Mouse (Mus musculus) hindbrain, embryonic 14.5 days (tissue): ENCODE results near the gene Med12l. TPM values are rescaled to one million over a fixed set of nuclear protein-coding genes. Genes with fewer than 3 reads are reported as not detected.
A peak's percentile ranks its signal among the peaks of the same experiment; 100 is the strongest.

Experiments
- ATAC-seq: fragments of 200-750 bp; cut with Nextera tagmentation; 2 replicates; pipeline ENCODE4 v1.8.0; 2017; ENCODE audit warnings: moderate number of reproducible peaks, mild to moderate bottlenecking, moderate TSS enrichment, moderate library complexity; ENCODE audit not compliant: low FRiP score
- DNase-seq: peaks from one replicate; pipeline ENCODE4 v3.0.0-alpha.2; 2015; ENCODE audit warnings: low spot score
- H3K27ac ChIP-seq: fragments of 300-500 bp; sonication (generic); 2 replicates; pipeline ENCODE4 v1.5.1; 2014; ENCODE audit warnings: mild to moderate bottlenecking, moderate library complexity
- H3K27me3 ChIP-seq: fragments of 300-500 bp; sonication (generic); 2 replicates; pipeline ENCODE4 v1.6.1; 2014; ENCODE audit warnings: mild to moderate bottlenecking, low read length, mixed read lengths; ENCODE audit not compliant: control insufficient read depth, insufficient read depth
- H3K36me3 ChIP-seq: fragments of 300-500 bp; sonication (generic); replicated peaks from 2 replicates; pipeline ENCODE4 v1.6.1; 2014; ENCODE audit not compliant: control insufficient read depth, insufficient read depth
- H3K4me1 ChIP-seq: fragments of 300-500 bp; sonication (generic); replicated peaks from 2 replicates; pipeline ENCODE4 v1.6.1; 2014; ENCODE audit warnings: antibody characterized with exemption, low read length, mixed read lengths; ENCODE audit not compliant: control insufficient read depth, insufficient read depth
- H3K4me2 ChIP-seq: fragments of 300-500 bp; sonication (generic); replicated peaks from 2 replicates; pipeline ENCODE4 v1.6.1; 2014; ENCODE audit warnings: mild to moderate bottlenecking, moderate library complexity
- H3K4me3 ChIP-seq: fragments of 300-500 bp; sonication (generic); replicated peaks from 2 replicates; pipeline ENCODE4 v1.5.1; 2014; ENCODE audit warnings: mild to moderate bottlenecking, low read length
- H3K9ac ChIP-seq: fragments of 300-500 bp; sonication (generic); 2 replicates; pipeline ENCODE4 v1.6.1; 2014
- H3K9me3 ChIP-seq: fragments of 300-500 bp; sonication (generic); 2 replicates; pipeline ENCODE4 v1.6.1; 2016; ENCODE audit warnings: low read length; ENCODE audit not compliant: control insufficient read depth
- WGBS: fragments of 180-500 bp; shearing (Covaris S2); extraction: QIAGEN DNeasy Blood & Tissue Kit; methylation state at CpG from one replicate; pipeline ENCODE4 v1.1.7; 2014; 5-methylcytosine and 5-hydroxymethylcytosine counted together
- polyA plus RNA-seq: library from polyadenylated mRNA; unstranded; fragments of >200 nt; fragmentation: Nextera tagmentation; extraction: Ambion mirVana; gene quantifications from 2 replicates; pipeline ENCODE4 v1.2.1, GENCODE M21; 2014

Gene Med12l
- polyA plus RNA-seq, 1 experiment from 2014 or later, result 7.4 TPM

- ATAC-seq (no peak), DNase-seq (no peak)
- Histone ChIP-seq H3K4me1 (no peaks in the 10 kb centered on the region), H3K27ac (no peak overlapping the region), H3K4me3 (no peak overlapping the region), H3K9ac (no peak overlapping the region), H3K27me3 (no peaks in the 10 kb centered on the region), H3K36me3 (no peaks in the 10 kb centered on the region), H3K4me2 (no peak overlapping the region), H3K9me3 (no peaks in the 10 kb centered on the region)
- 92% methylated on average over 11 of the region's 11 CpGs for WGBS
Observed at GRCm38 (mm10) chr3:59204719-59205503, 199.3 kb downstream of the Med12l start.

- Histone ChIP-seq H3K36me3 (no peaks in the 10 kb centered on the region), H3K4me3 (no peak overlapping the region), H3K27ac (no peak overlapping the region), H3K9me3 (no peaks in the 10 kb centered on the region), H3K9ac (no peak overlapping the region), H3K4me1 (no peaks in the 10 kb centered on the region), H3K4me2 (no peak overlapping the region), H3K27me3 (no peaks in the 10 kb centered on the region)
- no peak for ATAC-seq
- WGBS, result 77% methylated on average over 4 of the region's 4 CpGs
- DNase-seq, result no peak
Observed at GRCm38 (mm10) chr3:59205941-59206340, 200.3 kb downstream of the Med12l start.

- H3K4me1 ChIP-seq, result no peaks in the 10 kb centered on the region
- DNase-seq, result peak; percentile 90
Observed at GRCm38 (mm10) chr3:59208650-59209548, 203.3 kb downstream of the Med12l start.

GRCm38 (mm10) chr3:59210089-59210488 is 204.5 kb downstream of the Med12l start:
- DNase-seq (no peak), ATAC-seq (no peak)
- no peaks in the 10 kb centered on the region for H3K27me3 ChIP-seq
- H3K27ac ChIP-seq, result no peak overlapping the region
- no peaks in the 10 kb centered on the region for H3K36me3 ChIP-seq
- no peaks in the 10 kb centered on the region for H3K9me3 ChIP-seq
- 74% methylated on average over 8 of the region's 8 CpGs for WGBS
- no peak overlapping the region for H3K4me2 ChIP-seq
- no peak overlapping the region for H3K4me3 ChIP-seq
- H3K4me1 ChIP-seq, result no peaks in the 10 kb centered on the region
- H3K9ac ChIP-seq, result no peak overlapping the region

More at GRCm38 (mm10) chr3:59208650-59209548, 203.3 kb downstream of the Med12l start:
- no peaks in the 10 kb centered on the region for H3K27me3 ChIP-seq
- no peak overlapping the region for H3K27ac ChIP-seq
- 58% methylated on average over 4 of the region's 4 CpGs for WGBS
- no peaks in the 10 kb centered on the region for H3K36me3 ChIP-seq
- no peak overlapping the region for H3K9ac ChIP-seq
- H3K9me3 ChIP-seq, result no peaks in the 10 kb centered on the region
- no peak overlapping the region for H3K4me3 ChIP-seq
- ATAC-seq, result peak; percentile 62; the same call in 1 of the 2 replicates
- no peak overlapping the region for H3K4me2 ChIP-seq

- Histone ChIP-seq H3K4me2 (no peak within 1 kb of the TSS), H3K4me3 (no peak within 1 kb of the TSS), H3K9me3 (no peaks in the 10 kb centered on the region), H3K27me3 (no peaks in the 10 kb centered on the region), H3K27ac (no peak within 1 kb of the TSS), H3K36me3 (no peaks in the 10 kb centered on the region), H3K4me1 (no peaks in the 10 kb centered on the region), H3K9ac (no peak within 1 kb of the TSS)
- WGBS, result 94% methylated on average over 6 of the region's 6 CpGs
- DNase-seq (no peak), ATAC-seq (no peak)
Observed at GRCm38 (mm10) chr3:59210727-59211126, 205.1 kb downstream of the Med12l start, which contains the start of gene P2ry13. Gene P2ry13, minus strand, starts transcription at chr3:59210882.

GRCm38 (mm10) chr3:59211784-59212183 is 206.2 kb downstream of the Med12l start:
- H3K4me3 ChIP-seq, result no peak overlapping the region
- WGBS, result 92% methylated on average over 8 of the region's 8 CpGs
- no peaks in the 10 kb centered on the region for H3K9me3 ChIP-seq
- no peaks in the 10 kb centered on the region for H3K36me3 ChIP-seq
- DNase-seq (no peak), ATAC-seq (no peak)
- H3K4me2 ChIP-seq, result no peak overlapping the region
- no peak overlapping the region for H3K27ac ChIP-seq
- no peaks in the 10 kb centered on the region for H3K4me1 ChIP-seq
- H3K27me3 ChIP-seq, result no peaks in the 10 kb centered on the region
- no peak overlapping the region for H3K9ac ChIP-seq

- DNase-seq (no peak), ATAC-seq (no peak)
- Histone ChIP-seq H3K27ac (no peak overlapping the region), H3K36me3 (no peaks in the 10 kb centered on the region), H3K4me2 (no peak overlapping the region), H3K4me3 (no peak overlapping the region), H3K4me1 (no peaks in the 10 kb centered on the region), H3K9me3 (no peaks in the 10 kb centered on the region), H3K27me3 (no peaks in the 10 kb centered on the region), H3K9ac (no peak overlapping the region)
Observed at GRCm38 (mm10) chr3:59212404-59212803, 206.8 kb downstream of the Med12l start.

- H3K27me3 ChIP-seq, result no peaks in the 10 kb centered on the region
- H3K4me2 ChIP-seq, result no peak overlapping the region
- H3K9me3 ChIP-seq, result no peaks in the 10 kb centered on the region
- no peak overlapping the region for H3K9ac ChIP-seq
- no peak overlapping the region for H3K27ac ChIP-seq
- WGBS, result 94% methylated on average over 10 of the region's 10 CpGs
- H3K4me1 ChIP-seq, result no peaks in the 10 kb centered on the region
- H3K4me3 ChIP-seq, result no peak overlapping the region
- H3K36me3 ChIP-seq, result no peaks in the 10 kb centered on the region
- DNase-seq, result no peak
- no peak for ATAC-seq
Observed at GRCm38 (mm10) chr3:59217211-59217610, 211.6 kb downstream of the Med12l start.

- Histone ChIP-seq H3K9ac (no peak overlapping the region), H3K4me3 (no peak overlapping the region), H3K4me1 (no peaks in the 10 kb centered on the region), H3K27me3 (no peaks in the 10 kb centered on the region), H3K4me2 (no peak overlapping the region), H3K36me3 (no peaks in the 10 kb centered on the region), H3K9me3 (no peaks in the 10 kb centered on the region), H3K27ac (no peak overlapping the region)
- DNase-seq (no peak), ATAC-seq (no peak)
- WGBS, result 92% methylated on average over 2 of the region's 2 CpGs
Observed at GRCm38 (mm10) chr3:59219326-59219725, 213.7 kb downstream of the Med12l start.
